Mouse (Mus musculus): ENCODE data around the gene Adcy10. TPM values are rescaled to one million over a fixed set of nuclear protein-coding genes. Genes with fewer than 3 reads are reported as not detected.

Adcy10 gene
- total RNA-seq, 4 experiments from 2014 or later: 0.07 to 0.92 (median 0.78) TPM; not detected in 1

DNA sequence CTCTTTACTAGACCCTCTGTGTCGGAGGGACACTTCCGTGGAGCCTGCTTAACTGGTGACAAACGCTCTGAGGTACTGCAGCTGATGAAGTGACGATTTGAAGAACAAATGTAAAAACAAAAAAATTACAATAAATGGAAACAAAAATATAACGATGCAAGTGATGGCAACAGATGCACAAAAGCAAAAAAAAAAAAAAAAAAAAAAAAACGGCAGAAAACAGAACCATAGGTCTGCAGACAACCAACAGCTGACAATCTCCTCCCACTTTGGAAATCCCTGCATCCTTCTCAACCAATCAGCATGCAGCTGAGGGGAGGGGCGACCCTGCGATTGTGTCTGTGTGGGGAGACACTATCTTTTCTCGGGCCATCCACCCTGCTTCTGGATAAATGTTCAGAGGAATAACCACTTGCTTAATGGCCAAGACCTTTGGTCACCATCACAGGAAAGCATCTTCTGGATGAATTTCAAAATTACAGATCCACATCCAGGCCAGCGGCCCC lies 116.8 kb downstream of the Adcy10 start:
- DNase-seq (ENCODE audit: low spot score in 2 of 2): no peak

DNA sequence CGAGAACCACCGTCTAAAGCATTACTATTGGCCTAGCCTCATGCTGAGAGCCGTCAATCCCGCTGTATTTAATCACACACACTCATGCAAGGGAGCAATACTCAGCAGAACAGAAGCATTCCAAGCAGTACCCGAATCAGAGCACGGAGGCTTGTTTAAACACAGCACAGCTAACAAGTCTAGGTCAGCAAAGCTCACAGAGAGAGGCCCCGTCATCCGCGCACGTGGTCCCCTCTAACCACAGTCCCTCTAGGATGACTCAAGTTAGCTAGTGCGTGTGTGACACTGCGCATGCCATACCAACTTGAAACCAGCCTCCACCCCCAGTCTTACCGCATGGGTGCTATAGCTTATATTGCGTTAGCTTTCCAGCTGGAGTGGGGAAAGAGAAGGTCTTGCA lies 118.2 kb downstream of the Adcy10 start:
- DNase-seq (ENCODE audit: low spot score in 2 of 2): no peak

DNA sequence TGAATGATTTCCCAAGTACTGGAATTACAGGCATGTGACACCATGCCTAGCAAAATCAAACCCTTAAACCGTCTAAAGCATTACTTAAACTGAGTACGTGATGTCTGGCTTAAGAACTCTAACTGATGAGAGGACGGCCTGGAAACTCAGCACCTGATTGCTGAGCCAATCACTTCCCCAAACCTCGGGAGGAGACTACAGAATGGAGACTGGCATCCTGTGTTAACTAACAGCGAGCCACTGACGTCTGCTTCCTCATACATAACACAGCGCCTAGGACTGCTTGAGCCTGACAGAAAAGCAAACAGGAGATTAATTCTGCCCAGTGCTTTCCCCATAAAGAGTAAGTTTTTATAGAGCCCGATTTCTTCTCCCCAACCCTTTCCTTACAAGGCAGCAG lies 119.2 kb downstream of the Adcy10 start:
- no peak for DNase-seq (ENCODE audit: low spot score in 2 of 2)

DNA sequence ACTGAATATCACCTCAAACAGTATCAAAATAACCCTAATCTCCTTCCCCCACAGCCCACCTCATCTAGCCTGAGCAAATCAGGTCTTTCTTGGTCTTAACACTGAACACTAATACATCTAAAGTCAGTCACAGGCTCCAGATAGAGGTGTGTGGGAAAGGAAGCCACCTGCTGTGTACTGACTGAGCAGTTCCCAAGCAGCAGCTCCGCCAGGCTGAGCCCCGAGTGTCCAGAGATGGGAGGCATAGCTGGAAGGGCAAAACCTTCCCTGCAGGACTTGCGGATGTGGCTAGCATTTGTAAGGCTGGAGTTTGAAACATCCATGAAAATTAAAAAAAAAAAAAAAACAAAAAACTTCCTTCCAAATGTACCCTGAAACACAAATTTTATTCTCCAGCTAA lies 120.1 kb downstream of the Adcy10 start:
- no peak for DNase-seq (ENCODE audit: low spot score in 2 of 2)

DNA sequence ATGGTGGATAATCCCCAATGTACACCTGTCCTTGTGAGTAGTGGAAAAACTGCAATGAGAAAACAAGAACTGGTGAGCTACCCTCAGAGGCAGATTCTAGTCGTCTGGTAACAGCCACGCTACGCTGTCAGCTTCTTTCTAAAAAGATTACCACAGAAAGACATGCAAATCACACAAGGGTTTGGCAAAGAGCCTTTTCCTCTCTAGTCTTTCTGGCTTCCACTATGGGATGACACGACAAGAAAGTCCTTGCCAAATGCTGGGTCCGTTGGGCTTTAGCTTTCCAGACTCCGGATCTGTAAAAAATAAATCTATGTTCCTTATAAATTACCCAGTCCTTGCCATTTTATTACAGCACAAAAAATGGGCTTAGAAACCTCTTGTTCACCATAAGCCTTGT lies 120.8 kb downstream of the Adcy10 start:
- DNase-seq (ENCODE audit: low spot score in 2 of 2): no peak

DNA sequence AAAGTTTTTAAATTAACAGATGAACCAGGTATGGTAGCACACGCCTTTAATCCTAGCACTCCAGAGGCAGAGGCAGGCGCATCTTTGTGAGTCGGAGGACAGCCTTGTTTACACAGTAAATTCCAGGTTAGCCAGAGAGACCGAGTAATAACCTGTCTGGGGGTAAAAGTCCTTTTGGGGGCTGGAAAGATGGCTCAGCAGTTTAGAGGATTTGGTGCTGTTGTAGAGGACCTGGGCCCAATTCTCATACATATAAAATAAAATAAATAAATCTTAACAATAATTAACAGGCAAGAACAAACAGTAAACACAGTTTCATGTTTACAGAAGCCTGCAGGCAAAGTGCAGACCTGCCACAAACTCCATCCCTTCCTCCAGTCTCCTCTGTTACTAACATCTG lies 123.9 kb downstream of the Adcy10 start:
- no peak for DNase-seq (ENCODE audit: low spot score in 2 of 2)

DNA sequence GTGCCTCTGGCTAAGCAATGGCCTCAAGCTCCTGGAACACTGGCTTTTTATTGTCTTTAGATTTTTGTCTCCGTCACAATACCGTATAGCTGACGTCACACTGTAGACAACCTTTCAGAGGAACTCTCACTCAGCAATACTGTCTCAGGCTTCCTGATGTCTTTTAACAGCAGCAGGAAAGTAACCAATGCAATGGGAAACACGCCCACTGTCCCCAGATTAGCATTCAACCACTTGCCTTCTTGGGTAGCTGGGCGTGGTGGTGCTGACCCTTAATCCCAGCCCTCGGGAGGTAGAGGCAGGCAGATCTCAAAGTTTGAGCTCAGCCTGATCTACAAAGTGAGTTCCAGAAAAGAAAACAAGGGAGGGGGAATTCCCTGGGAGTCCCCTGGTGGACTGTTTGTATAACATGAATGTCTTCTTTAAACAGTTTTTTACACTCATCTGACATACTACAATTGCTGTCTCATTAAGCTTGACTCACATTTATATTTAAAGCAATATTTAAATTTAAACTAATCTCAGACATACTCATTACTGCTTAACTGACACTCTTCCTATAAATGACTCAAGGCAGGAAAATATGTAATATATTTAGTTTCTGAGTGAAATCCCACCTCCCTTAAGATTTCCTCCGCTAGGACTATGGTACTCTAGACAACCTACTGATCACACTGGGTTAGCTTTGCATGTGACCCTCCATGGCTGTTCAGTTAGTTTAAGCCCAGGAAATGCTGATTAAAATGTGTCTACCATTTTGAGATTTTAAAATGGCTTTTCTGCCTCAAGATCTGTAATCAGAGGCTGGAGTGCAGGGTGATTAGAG lies 124.7 kb downstream of the Adcy10 start:
- DNase-seq (ENCODE audit: low spot score in 2 of 2): no peak

DNA sequence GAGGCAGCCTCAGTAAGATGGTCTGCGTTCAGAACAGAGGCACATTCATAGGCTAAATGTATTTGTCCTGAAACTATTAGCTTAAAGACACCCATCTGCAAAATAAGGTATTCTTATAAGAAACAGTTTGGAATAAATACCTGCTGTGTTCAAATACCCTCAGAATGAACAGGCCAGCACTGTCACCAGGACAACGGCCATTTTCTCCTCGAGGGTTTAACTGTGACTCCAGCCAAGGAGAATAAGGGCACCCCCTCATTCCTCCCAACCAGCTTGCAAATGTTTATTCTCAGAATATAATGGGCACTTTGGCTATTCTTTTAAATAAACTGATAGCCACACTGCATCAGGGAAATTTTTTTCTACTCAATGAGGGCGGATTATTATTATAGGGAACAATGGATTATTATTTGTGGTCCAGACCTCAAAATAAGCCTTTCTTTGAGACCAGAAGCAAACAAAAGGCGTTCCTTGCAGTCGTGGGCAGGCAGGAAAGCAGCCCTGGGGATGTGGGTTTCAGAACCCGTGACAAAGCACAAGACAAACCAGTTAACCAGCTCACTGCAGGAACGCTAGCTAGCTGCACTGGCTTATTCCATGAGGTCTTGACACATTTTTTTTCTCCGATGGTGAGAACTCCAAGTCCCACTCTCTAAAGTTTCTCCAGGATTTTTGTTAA lies 125.5 kb downstream of the Adcy10 start:
- peak in 1 of 2 experiments; percentile 34 for DNase-seq (ENCODE audit: low spot score in 2 of 2)

DNA sequence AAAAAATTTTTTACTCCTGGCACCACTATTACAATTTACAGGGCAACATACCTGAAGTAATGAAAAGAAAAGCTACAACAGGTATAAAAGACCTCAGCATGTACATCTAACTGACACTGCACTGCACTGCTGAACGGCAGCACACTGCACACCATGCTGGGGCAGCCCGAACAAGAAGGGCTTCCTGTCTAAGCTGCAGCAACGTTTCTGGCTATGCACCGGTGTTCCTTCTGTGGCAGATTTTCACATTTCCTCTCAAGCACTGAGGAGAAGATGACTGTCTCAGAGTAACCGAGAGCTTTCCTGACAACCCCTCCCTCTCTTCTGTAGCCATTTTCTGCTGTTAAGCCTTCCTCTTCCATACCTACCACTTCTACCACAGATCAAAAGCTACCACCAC lies 127.7 kb downstream of the Adcy10 start:
- DNase-seq (ENCODE audit: low spot score in 2 of 2): no peak

DNA sequence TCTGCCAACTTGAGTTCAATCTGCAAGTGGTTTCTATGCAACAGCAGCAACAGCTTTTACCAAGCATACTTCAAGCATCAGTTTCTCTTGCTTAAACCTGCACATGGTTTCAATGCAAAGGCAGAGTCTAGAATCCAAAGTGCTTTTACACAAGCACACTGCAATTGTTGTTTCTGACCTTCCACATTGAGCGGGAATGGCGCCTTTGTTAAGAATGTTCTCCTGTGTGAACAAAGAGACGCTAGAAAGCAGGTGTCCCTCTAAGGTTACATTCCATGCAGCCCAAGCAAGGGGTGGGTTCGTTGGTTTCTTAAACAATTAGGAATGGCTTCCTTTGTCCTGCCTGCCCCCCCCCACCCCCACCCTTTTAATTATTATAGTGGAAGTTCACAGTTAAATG lies 128.9 kb downstream of the Adcy10 start:
- DNase-seq (ENCODE audit: low spot score in 2 of 2): no peak

DNA sequence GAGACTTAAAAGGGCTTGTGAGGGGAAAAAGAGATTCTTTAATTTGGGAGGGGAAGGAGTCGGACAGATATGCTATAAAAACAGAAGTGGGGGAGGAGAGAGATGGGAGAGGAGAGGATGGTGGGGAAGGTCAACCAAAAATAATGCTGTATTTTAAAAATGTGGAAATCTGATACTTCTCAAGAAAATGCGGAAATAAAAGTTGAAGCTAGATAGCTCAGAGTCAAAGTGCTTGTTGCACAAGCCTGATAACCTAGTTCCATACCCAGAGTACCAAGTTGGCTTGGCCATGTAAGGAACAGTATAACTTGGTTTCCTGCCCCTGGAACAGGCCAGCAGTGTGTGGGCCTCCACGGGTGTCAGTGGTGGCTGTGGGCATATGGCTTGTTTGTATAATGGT lies 129.8 kb downstream of the Adcy10 start:
- DNase-seq (ENCODE audit: low spot score in 2 of 2): no peak

DNA sequence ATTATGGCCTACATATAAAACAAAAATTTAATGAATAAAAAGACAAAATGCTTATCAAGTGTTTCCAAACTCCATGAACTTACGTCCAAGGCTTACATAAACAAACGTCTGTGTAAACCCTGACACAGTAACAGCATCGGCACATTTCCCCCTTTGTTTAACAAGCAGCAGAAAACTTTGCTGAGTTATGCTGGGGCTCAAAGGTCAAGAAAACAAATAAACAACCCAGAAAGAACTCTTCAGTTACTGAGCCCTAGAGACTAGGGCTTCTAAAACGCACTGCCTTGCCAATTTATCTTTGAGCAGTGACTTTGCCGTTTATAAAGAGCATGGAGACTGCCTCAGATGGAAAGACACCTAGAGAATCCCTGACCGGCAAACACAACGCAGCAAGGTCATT lies 131.7 kb downstream of the Adcy10 start:
- DNase-seq (ENCODE audit: low spot score in 2 of 2): no peak

DNA sequence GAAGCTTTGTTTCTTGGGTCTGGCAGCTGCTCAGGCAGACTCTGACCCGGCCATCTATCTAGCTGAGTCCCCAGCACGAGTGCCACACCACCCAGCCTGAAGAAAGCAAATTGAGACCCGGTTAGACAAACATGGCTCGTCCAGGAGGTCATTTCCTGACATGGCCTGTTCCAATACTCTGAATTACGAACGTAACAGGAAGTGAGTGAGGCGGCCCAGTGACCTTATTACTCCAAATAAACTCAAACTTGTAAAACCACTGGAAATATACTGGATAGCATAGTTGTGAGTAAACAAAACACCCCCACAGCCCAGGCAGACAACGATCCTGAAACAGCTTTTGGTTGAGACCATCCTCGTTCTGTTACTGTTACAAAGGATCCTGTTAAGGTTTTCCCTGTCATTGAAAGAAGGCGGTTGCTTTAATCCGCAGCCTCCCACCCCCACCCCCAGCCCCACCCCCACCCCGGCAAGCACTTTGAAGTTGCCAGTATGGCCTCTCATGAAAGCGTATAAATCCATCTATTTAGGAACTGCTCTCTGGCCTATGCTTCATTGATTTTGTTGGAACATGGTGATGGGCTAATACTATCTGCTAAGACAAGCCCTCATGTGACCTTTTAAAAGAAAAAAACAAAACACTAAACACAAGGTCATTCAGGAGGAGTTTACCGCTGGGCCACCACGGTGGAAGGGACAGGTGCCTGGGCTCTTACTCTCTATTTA lies 132.3 kb downstream of the Adcy10 start:
- no peak for DNase-seq (ENCODE audit: low spot score in 2 of 2)

DNA sequence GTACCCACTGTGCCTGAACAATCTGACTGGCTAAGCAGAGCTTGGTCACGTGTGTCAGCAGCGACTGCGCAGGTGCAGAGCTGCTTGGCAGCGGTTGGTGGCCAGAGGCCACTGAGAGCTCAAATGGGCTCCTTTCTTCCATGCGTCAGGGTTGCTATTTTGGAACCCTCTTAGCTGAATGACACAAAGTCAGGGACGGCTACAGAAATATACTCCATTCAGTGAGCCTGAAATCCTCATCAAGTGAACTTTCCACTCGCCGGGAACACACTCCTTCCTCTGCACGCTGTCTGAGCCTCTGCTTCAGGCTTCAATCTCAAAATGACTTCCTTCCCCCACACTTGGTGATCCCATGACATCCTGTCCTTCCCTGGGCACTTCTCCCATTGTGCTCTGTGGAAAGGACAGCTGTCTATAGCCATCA lies 133.2 kb downstream of the Adcy10 start:
- DNase-seq (ENCODE audit: low spot score in 2 of 2): peak; percentile 36 to 51

DNA sequence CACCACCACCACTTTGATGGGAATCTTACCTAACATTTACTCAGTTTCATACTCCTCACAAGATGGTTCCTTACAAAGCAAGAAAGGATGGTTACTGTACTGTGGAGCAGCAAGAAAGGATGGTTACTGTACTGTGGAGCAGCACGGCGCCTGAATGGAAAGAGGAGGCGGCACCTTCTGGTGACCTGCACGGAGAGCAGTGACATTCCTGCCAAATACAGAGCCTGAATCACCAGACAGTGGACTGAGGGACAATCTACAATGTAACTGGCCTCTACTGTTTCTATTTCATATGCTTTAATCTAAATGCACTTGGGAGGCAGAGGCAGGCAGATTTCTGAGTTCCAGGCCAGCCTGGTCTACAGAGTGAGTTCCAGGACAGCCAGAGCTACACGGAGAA lies 140.1 kb downstream of the Adcy10 start:
- DNase-seq (ENCODE audit: low spot score in 2 of 2): no peak

DNA sequence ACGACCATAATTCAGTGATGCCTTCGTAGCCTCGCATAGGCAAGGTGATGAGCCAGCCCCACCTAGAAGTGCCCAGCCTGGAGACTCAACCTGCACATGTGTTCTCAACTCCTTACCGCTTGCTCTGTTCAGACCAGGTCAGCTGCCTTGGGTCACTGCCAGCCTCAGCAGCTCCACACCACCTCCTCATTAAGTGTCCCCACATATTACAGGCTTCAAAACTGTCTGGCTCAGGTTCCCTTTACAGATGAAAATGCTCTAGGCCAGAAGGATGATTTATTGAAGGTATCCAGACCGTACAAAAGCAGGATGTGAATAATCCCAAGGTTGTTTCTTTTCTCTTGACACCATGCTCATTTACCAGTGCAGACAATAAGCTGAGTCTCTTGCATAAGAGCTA lies 140.9 kb downstream of the Adcy10 start:
- DNase-seq (ENCODE audit: low spot score in 2 of 2): no peak

Other genes with a start within 250 kb of the Adcy10 start
- gene Tiprl, start 248.2 kb upstream of the Adcy10 start, total RNA-seq (2022): 10 to 100 TPM; 59.9 to 71.1 (median 65.2) TPM
- 10 to 100 TPM; 48.2 to 76.2 (median 62.3) TPM for gene Gpr161, start 189.4 kb upstream of the Adcy10 start, total RNA-seq (2022)
- 10 to 100 TPM; 77.9 to 92.0 (median 86.1) TPM for gene Dcaf6, start 24.7 kb upstream of the Adcy10 start, total RNA-seq (2022)
- gene Mpc2, start 24.5 kb upstream of the Adcy10 start, total RNA-seq (2022): 100 to 1,000 TPM; 105 to 139 (median 124) TPM
- gene Mpzl1, start 149.4 kb downstream of the Adcy10 start, total RNA-seq (2022): 10 to 100 TPM; 25.9 to 38.3 (median 31.6) TPM
- 1 to 10 TPM; 4.2 to 8.6 (median 6.3) TPM for gene Rcsd1, start 224.6 kb downstream of the Adcy10 start, total RNA-seq (2022)

Data from layer of hippocampus, adult 8-10 months (tissue).